Mouse (Mus musculus) liver, postnatal 0 days (tissue): Measurements from ENCODE around the gene Hoxb1. TPM values are rescaled to one million over a fixed set of nuclear protein-coding genes. Genes with fewer than 3 reads are reported as not detected.

Experiments
- ATAC-seq: fragments of 200-750 bp; cut with Nextera tagmentation; 2 replicates; pipeline ENCODE4 v1.8.0; 2017; ENCODE audit warnings: mild to moderate bottlenecking, moderate library complexity
- DNase-seq: peaks from one replicate; pipeline ENCODE4 v3.0.0-alpha.2; 2016
- H3K27ac ChIP-seq: fragments of 300-500 bp; sonication (generic); 2 replicates; pipeline ENCODE4 v1.5.1; 2014; ENCODE audit warnings: antibody characterized with exemption, moderate library complexity, mild to moderate bottlenecking, low read depth
- H3K27me3 ChIP-seq: fragments of 300-500 bp; sonication (generic); 2 replicates; pipeline ENCODE4 v1.6.1; 2014; ENCODE audit warnings: low read length, control low read depth, mixed read lengths; ENCODE audit not compliant: insufficient read depth
- H3K36me3 ChIP-seq: fragments of 300-500 bp; sonication (generic); replicated peaks from 2 replicates; pipeline ENCODE4 v1.6.1; 2014; ENCODE audit warnings: mild to moderate bottlenecking, control low read depth, low read length, moderate library complexity, mixed read lengths; ENCODE audit not compliant: insufficient read depth
- H3K4me1 ChIP-seq: fragments of 300-500 bp; sonication (generic); 2 replicates; pipeline ENCODE4 v1.6.1; 2014; ENCODE audit warnings: antibody characterized with exemption, mild to moderate bottlenecking, control low read depth; ENCODE audit not compliant: insufficient read depth
- H3K4me2 ChIP-seq: fragments of 300-500 bp; sonication (generic); 2 replicates; pipeline ENCODE4 v1.6.1; 2014; ENCODE audit warnings: low read depth, mild to moderate bottlenecking, low read length, moderate library complexity, mixed read lengths
- H3K4me3 ChIP-seq: fragments of 300-500 bp; sonication (generic); 2 replicates; pipeline ENCODE4 v1.5.1; 2014; ENCODE audit warnings: low read depth, low read length
- H3K9ac ChIP-seq: fragments of 300-500 bp; sonication (generic); replicated peaks from 2 replicates; pipeline ENCODE4 v1.6.1; 2014; ENCODE audit warnings: mild to moderate bottlenecking, moderate library complexity
- H3K9me3 ChIP-seq: fragments of 300-500 bp; sonication (generic); 2 replicates; pipeline ENCODE4 v1.6.1; 2016; ENCODE audit warnings: mild to moderate bottlenecking, control low read depth, low read length, mixed read lengths
- CTCF ChIP-seq: sonication (generic); IDR thresholded peaks from 2 replicates; pipeline ENCODE4 v1.5.1; 2016; ENCODE audit warnings: antibody characterized with exemption, low read depth
- EP300 ChIP-seq: IDR thresholded peaks from 2 replicates; pipeline ENCODE4 v1.6.1; 2016; ENCODE audit warnings: antibody characterized with exemption, low read depth, mild to moderate bottlenecking
- WGBS: fragments of 180-500 bp; shearing (Covaris S2); extraction: QIAGEN DNeasy Blood & Tissue Kit; methylation state at CpG from one replicate; pipeline ENCODE4 v1.1.7; 2014; ENCODE audit not compliant: insufficient replicate concordance; 5-methylcytosine and 5-hydroxymethylcytosine counted together
- polyA plus RNA-seq: library from polyadenylated mRNA; unstranded; fragments of >200 nt; fragmentation: Nextera tagmentation; extraction: Ambion mirVana; gene quantifications from 2 replicates; pipeline ENCODE4 v1.2.1, GENCODE M21; 2015

Hoxb1 gene
- polyA plus RNA-seq, 1 experiment from 2014 or later: not detected

GRCm38 (mm10) chr11:96338957-96339855 lies 26.3 kb upstream of the Hoxb1 start:
- H3K9ac ChIP-seq: no peak overlapping the region
- WGBS: 52% methylated on average over 7 of the region's 7 CpGs
- DNase-seq (no peak), ATAC-seq (no peak)
- no peak overlapping the region for H3K4me3 ChIP-seq
- H3K27ac ChIP-seq: no peak overlapping the region
- H3K4me2 ChIP-seq: no peak overlapping the region
- no peaks in the 10 kb centered on the region for H3K9me3 ChIP-seq
- H3K27me3 ChIP-seq: peaks cover 78% of the 10 kb centered on the region
- H3K4me1 ChIP-seq: no peaks in the 10 kb centered on the region
- H3K36me3 ChIP-seq: no peaks in the 10 kb centered on the region
- TF ChIP-seq EP300 (no peak), CTCF (no peak)

DNA sequence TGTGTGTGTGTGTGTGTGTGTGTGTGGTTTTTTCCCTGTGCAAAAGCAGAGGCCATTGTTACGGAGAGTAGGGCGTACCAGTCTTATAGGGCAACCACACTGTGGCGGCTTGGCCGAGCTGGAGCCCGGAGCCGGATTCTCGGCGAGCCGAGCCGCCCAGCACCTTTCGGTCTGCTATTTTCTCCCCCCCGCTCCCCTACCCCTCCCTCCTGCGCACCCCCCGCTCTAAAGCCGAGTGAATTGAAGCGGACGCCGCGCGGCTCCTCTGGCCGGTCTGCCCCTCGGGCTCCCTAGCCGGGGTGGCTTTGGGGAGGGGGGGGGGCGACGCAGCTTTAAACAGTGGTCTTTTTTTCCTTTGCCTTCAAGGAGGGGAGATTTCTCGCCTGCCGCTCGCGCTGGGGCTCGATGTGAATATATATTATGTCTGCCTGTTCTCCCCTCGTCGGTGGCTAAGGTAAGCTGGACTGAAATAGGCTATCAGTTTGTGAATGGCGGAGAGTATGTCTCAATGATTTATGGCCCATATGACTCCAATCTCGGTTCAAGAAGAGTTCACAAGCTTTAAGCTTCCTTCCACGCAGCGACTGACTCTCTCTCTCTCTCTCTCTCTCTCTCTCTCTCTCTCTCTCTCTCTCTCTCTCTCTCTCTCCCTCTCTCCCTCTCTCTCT lies 24.7 kb upstream of the Hoxb1 start:
- no peak for ATAC-seq
- peak overlapping the region; percentile 51; the same call in 1 of the 2 replicates for H3K27ac ChIP-seq
- H3K4me2 ChIP-seq: peak overlapping the region; percentile 62
- WGBS: under 1% methylated on average over 28 of the region's 36 CpGs
- H3K27me3 ChIP-seq: peaks cover 79% of the 10 kb centered on the region
- H3K9me3 ChIP-seq: no peaks in the 10 kb centered on the region
- no peak overlapping the region for H3K9ac ChIP-seq
- no peaks in the 10 kb centered on the region; the same call in 1 of the 2 replicates for H3K4me1 ChIP-seq
- TF ChIP-seq EP300 (no peak), CTCF (no peak)
- no peak for DNase-seq
- no peaks in the 10 kb centered on the region for H3K36me3 ChIP-seq
- peak overlapping the region; percentile 26 for H3K4me3 ChIP-seq

DNA sequence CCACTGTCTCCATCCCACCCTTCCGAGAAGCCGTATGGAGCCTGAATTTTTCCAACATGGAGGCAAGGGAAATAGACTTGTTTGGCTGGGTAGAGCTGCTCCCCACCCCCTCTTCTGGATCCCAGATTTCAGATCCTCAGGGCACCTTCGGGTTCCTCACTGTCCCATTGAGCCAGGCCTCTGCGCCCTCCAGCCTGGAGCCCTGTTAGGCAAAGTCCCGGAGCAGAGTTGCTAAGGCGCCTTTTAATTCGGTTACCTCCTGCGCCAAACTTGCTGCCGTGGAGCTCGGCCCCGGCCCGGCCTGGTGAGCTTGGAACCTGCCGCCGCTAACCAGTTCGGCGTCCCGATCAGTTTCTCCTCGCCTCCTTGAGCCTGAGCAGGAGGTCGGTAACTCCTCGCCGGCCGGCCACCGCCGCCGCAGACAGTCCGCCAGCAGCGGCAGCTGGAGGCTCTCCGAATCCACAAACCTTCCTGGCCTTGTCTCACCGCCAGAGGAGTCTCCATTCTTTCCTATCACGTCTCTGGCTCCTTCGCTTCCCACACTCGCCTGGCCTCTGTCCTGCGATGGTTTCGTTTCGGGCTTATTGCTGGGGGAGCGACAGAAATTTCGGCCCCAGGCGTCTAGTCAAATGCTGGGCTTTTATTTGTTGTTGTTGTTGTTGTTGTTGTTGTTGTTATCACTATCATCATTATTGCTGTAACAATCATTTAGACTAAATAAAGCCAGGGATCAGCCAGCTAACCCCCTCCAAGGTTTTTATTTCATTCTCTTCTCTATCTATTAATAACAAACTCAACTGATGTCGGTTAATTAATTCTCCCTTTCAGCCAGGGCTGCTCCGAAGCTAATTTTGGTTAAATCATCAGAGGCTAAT lies 23.6 kb upstream of the Hoxb1 start:
- Histone ChIP-seq H3K9me3 (no peaks in the 10 kb centered on the region), H3K27ac (peak overlapping the region; percentile 56), H3K4me3 (peak overlapping the region; percentile 32), H3K4me2 (peak overlapping the region; percentile 48), H3K36me3 (no peaks in the 10 kb centered on the region), H3K27me3 (peaks cover 84% of the 10 kb centered on the region), H3K9ac (peak overlapping the region; percentile 47), H3K4me1 (no peaks in the 10 kb centered on the region; the same call in 1 of the 2 replicates)
- DNase-seq (no peak), ATAC-seq (no peak)
- TF ChIP-seq EP300 (no peak), CTCF (no peak)
- 4% methylated on average over 40 of the region's 40 CpGs for WGBS

GRCm38 (mm10) chr11:96342576-96342930 lies 23.0 kb upstream of the Hoxb1 start:
- peaks cover 88% of the 10 kb centered on the region for H3K27me3 ChIP-seq
- no peak overlapping the region for H3K27ac ChIP-seq
- TF ChIP-seq EP300 (no peak), CTCF (no peak)
- no peak overlapping the region for H3K4me2 ChIP-seq
- 8% methylated on average over 4 of the region's 4 CpGs for WGBS
- H3K4me3 ChIP-seq: no peak overlapping the region
- no peaks in the 10 kb centered on the region for H3K36me3 ChIP-seq
- no peak for DNase-seq
- no peaks in the 10 kb centered on the region; the same call in 1 of the 2 replicates for H3K4me1 ChIP-seq
- no peak overlapping the region for H3K9ac ChIP-seq
- no peak for ATAC-seq
- H3K9me3 ChIP-seq: no peaks in the 10 kb centered on the region

- DNase-seq: no peak
- peaks cover 87% of the 10 kb centered on the region for H3K27me3 ChIP-seq
These were observed 22.3 kb upstream of the Hoxb1 start for GRCm38 (mm10) chr11:96343206-96343745.

More at GRCm38 (mm10) chr11:96343206-96343745, 22.3 kb upstream of the Hoxb1 start:
- Histone ChIP-seq H3K36me3 (no peaks in the 10 kb centered on the region), H3K4me3 (no peak overlapping the region), H3K4me1 (no peaks in the 10 kb centered on the region; the same call in 1 of the 2 replicates), H3K27ac (no peak overlapping the region), H3K9me3 (no peaks in the 10 kb centered on the region), H3K9ac (no peak overlapping the region), H3K4me2 (no peak overlapping the region)
- TF ChIP-seq EP300 (no peak), CTCF (no peak)
- no peak for ATAC-seq
- 38% methylated on average over 2 of the region's 2 CpGs for WGBS
